Mouse (Mus musculus) midbrain, embryonic 16.5 days (tissue): ENCODE data around the gene Mrpl37. TPM values are rescaled to one million over a fixed set of nuclear protein-coding genes. Genes with fewer than 3 reads are reported as not detected.

Source experiments
- ATAC-seq: fragments of 200-750 bp; cut with Nextera tagmentation; 2 replicates; pipeline ENCODE4 v1.8.0; 2017; ENCODE audit warnings: moderate TSS enrichment
- H3K27ac ChIP-seq: fragments of 300-500 bp; sonication (generic); 2 replicates; pipeline ENCODE4 v1.5.1; 2014; ENCODE audit warnings: mild to moderate bottlenecking, low read length, mixed read lengths
- H3K27me3 ChIP-seq: fragments of 300-500 bp; sonication (generic); 2 replicates; pipeline ENCODE4 v1.6.1; 2014; ENCODE audit warnings: low read depth, low read length, mixed read lengths; ENCODE audit not compliant: control insufficient read depth, insufficient read depth
- H3K36me3 ChIP-seq: fragments of 300-500 bp; sonication (generic); 2 replicates; pipeline ENCODE4 v1.6.1; 2014; ENCODE audit warnings: mild to moderate bottlenecking, low read length, moderate library complexity, mixed read lengths; ENCODE audit not compliant: control insufficient read depth, insufficient read depth
- H3K4me1 ChIP-seq: fragments of 300-500 bp; sonication (generic); 2 replicates; pipeline ENCODE4 v1.6.1; 2014; ENCODE audit warnings: mild to moderate bottlenecking, low read length, mixed read lengths; ENCODE audit not compliant: control insufficient read depth, insufficient read depth
- H3K4me2 ChIP-seq: fragments of 300-500 bp; sonication (generic); 2 replicates; pipeline ENCODE4 v1.6.1; 2014; ENCODE audit warnings: mild to moderate bottlenecking, low read length, mixed read lengths
- H3K4me3 ChIP-seq: fragments of 300-500 bp; sonication (generic); 2 replicates; pipeline ENCODE4 v1.5.1; 2014; ENCODE audit warnings: low read depth, mild to moderate bottlenecking, low read length, moderate library complexity, mixed read lengths
- H3K9ac ChIP-seq: fragments of 300-500 bp; sonication (generic); 2 replicates; pipeline ENCODE4 v1.6.1; 2014; ENCODE audit warnings: low read depth, low read length, mixed read lengths
- H3K9me3 ChIP-seq: fragments of 300-500 bp; sonication (generic); replicated peaks from 2 replicates; pipeline ENCODE4 v1.6.1; 2014; ENCODE audit warnings: mild to moderate bottlenecking, low read length, mixed read lengths; ENCODE audit not compliant: control insufficient read depth, poor library complexity, severe bottlenecking
- WGBS: fragments of 180-500 bp; shearing (Covaris S2); extraction: QIAGEN DNeasy Blood & Tissue Kit; methylation state at CpG from one replicate; pipeline ENCODE4 v1.1.7; 2014; 5-methylcytosine and 5-hydroxymethylcytosine counted together
- polyA plus RNA-seq: library from polyadenylated mRNA; unstranded; fragments of >200 nt; fragmentation: Nextera tagmentation; extraction: Ambion mirVana; gene quantifications from 2 replicates; pipeline ENCODE4 v1.2.1, GENCODE M21; 2015

Mrpl37 gene
- polyA plus RNA-seq, 1 experiment from 2014 or later: 77.3 TPM

DNA sequence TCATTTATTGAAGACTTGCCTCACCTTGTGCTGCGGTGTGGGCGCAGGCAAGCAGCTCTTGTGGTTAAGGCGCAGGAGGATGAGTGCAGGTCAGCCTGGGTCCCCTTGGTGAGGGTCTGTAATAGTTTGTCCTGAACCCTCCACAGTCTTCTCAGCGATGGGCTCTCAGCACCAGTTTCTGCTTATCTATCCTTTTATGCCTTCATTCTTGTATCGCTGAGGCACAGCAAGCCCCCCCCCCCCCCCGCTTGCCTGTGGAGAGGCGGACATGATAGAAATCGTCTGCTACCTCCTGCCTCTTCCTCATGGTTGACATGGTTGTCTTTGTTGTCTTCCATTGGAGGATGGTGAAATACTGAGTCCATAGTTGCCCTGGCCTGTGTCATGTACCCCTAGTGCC, 59.3 kb downstream of the Mrpl37 start:
- Histone ChIP-seq H3K9me3 (no peaks in the 10 kb centered on the region), H3K36me3 (no peaks in the 10 kb centered on the region), H3K4me2 (no peak overlapping the region), H3K9ac (no peak overlapping the region), H3K4me3 (no peak overlapping the region), H3K27ac (no peak overlapping the region), H3K27me3 (no peaks in the 10 kb centered on the region), H3K4me1 (peaks cover 17% of the 10 kb centered on the region)
- ATAC-seq: no peak
- WGBS: 89% methylated on average over 7 of the region's 8 CpGs

DNA sequence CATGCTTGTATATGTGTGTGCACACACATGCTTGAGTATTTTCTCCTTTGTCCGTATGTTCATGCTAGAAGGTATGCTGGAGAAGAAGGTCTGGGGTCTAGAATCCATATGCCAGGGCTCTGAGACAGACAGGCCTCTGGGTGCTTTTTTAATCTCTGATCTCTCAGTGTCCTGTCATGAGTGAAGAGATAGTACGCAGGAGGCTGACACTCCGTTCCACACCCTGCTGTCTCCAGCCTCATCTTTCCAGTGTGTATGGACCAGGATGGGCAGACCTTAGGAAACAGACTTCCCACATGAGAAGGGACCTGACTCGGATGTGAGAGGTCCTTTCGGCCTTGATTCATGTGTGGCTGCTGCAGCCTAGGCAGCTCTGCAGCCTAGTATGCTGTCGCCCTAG, 59.9 kb downstream of the Mrpl37 start:
- H3K4me1 ChIP-seq: peaks cover 22% of the 10 kb centered on the region
- no peak overlapping the region for H3K9ac ChIP-seq
- no peaks in the 10 kb centered on the region for H3K9me3 ChIP-seq
- ATAC-seq: no peak
- WGBS: 90% methylated on average over 6 of the region's 6 CpGs
- H3K27me3 ChIP-seq: no peaks in the 10 kb centered on the region
- no peak overlapping the region for H3K4me3 ChIP-seq
- H3K27ac ChIP-seq: no peak overlapping the region
- H3K36me3 ChIP-seq: no peaks in the 10 kb centered on the region
- no peak overlapping the region for H3K4me2 ChIP-seq

DNA sequence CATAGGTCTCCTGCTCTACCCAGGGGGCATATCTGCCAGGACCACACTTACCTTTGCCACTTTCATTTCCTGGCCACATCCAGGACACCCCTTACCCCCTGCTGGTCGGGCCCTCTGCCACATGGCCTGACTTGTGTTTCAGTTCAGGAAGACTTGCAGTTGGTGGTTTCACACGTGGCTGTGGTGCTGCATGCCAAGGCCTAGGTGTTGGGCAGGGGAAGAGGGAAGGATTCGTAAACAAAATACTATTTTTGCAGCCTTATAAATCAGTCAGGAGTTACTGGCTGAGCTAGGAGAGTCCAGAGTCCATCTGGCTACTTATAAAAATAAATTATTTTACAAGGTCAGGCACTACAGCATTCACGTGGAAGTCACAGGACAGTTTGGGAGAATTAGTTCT, 60.4 kb downstream of the Mrpl37 start:
- no peak overlapping the region for H3K4me3 ChIP-seq
- no peak for ATAC-seq
- no peaks in the 10 kb centered on the region for H3K27me3 ChIP-seq
- 85% methylated on average over 4 of the region's 4 CpGs for WGBS
- no peak overlapping the region for H3K4me2 ChIP-seq
- no peak overlapping the region for H3K27ac ChIP-seq
- no peaks in the 10 kb centered on the region for H3K36me3 ChIP-seq
- H3K9me3 ChIP-seq: no peaks in the 10 kb centered on the region
- peaks cover 28% of the 10 kb centered on the region for H3K4me1 ChIP-seq
- H3K9ac ChIP-seq: no peak overlapping the region

Other genes starting within 250 kb of the Mrpl37 start
- gene Ssbp3, start 156.2 kb downstream of the Mrpl37 start, polyA plus RNA-seq: 129 and 164 TPM in 2 replicates
- gene Cyb5rl, start 120 bp upstream of the Mrpl37 start, polyA plus RNA-seq: 4.1 and 7.2 TPM in 2 replicates
- not detected in 2 replicates for gene Cdcp2, start 30.0 kb upstream of the Mrpl37 start, polyA plus RNA-seq
- gene Tmem59, start 111.5 kb upstream of the Mrpl37 start, polyA plus RNA-seq: 356 and 359 TPM in 2 replicates
- gene Tceanc2, start 112.2 kb upstream of the Mrpl37 start, polyA plus RNA-seq: 18.1 and 27.2 TPM in 2 replicates
- not detected in 2 replicates for gene Ldlrad1, start 142.3 kb upstream of the Mrpl37 start, polyA plus RNA-seq
- 54.6 and 59.4 TPM in 2 replicates for gene Lrrc42, start 186.7 kb upstream of the Mrpl37 start, polyA plus RNA-seq
- gene Hspb11, start 186.7 kb upstream of the Mrpl37 start, polyA plus RNA-seq: 35.6 and 39.6 TPM in 2 replicates
- gene Dio1, start 240.3 kb upstream of the Mrpl37 start, polyA plus RNA-seq: not detected in 2 replicates
- gene Yipf1, start 247.5 kb upstream of the Mrpl37 start, polyA plus RNA-seq: 52.2 and 53.2 TPM in 2 replicates